ENCODE assay signal across 25 mouse cellular contexts in the genomic region with DNA sequence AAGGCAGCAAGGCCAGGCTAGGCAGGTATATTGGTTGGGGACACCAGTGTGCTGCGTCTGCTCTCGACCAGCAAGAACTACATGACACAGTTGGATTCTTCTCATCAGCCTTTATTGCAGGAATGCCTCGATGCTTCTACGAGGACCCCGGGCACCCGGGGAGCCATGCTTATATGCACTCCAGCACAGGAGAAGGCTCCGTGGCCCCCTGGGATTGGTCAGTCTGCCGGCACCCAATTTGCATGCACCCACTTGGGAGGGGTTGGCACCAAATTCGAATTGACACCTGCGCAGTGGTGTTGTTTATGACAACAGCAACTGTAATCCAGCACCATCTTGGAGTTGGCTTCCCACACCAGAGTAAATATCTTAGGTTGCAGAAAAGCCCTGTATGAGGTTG. TPM values are rescaled to one million over a fixed set of nuclear protein-coding genes. Genes with fewer than 3 reads are reported as not detected.
"Had no signal": no experiment of that assay in that cellular context is flagged by ENCODE, and none has a peak within 500 bp of the region (broad histone marks: within the 10 kb centered on the region; RNA-seq: fewer than 3 reads in every experiment).

No protein-coding gene starts in this region.

- H3K4me1 ChIP-seq: midbrain, embryonic 13.5 days; neural tube, embryonic 13.5 days; neural tube, embryonic 15.5 days had no signal

- H3K27me3 ChIP-seq: midbrain, embryonic 13.5 days; neural tube, embryonic 13.5 days; neural tube, embryonic 15.5 days had no signal

- H3K27ac ChIP-seq: liver, embryonic 14.5 days; midbrain, embryonic 13.5 days; neural tube, embryonic 13.5 days; neural tube, embryonic 15.5 days had no signal

- H3K9ac ChIP-seq: liver, embryonic 14.5 days; midbrain, embryonic 13.5 days; neural tube, embryonic 13.5 days; neural tube, embryonic 15.5 days had no signal

- H3K4me3 ChIP-seq: midbrain, embryonic 13.5 days; myocyte; neural tube, embryonic 13.5 days; neural tube, embryonic 15.5 days had no signal

- H3K36me3 ChIP-seq: midbrain, embryonic 13.5 days; neural tube, embryonic 13.5 days; neural tube, embryonic 15.5 days had no signal

- H3K4me2 ChIP-seq: midbrain, embryonic 11.5 days; midbrain, embryonic 13.5 days; neural tube, embryonic 13.5 days; neural tube, embryonic 15.5 days had no signal

- DNase-seq: lung, adult 2 months; lung, postnatal 10 days; lung, postnatal 4 days; retina, postnatal 1 day; right cerebral cortex, adult 18-20 months; right cerebral cortex, postnatal 25 days; right cerebral cortex, postnatal 4 days; spleen, adult 18-20 months; thymus, adult 18-20 months; thymus, postnatal 14 days; thymus, postnatal 36 days had no signal

- ATAC-seq: midbrain, embryonic 13.5 days; midbrain, embryonic 16.5 days had no signal

RNA-seq across cellular contexts. Expression of a gene that starts 28.1 kb away (rescaled TPM):
- polyA plus RNA-seq: liver, embryonic 14.5 days; liver, embryonic 16.5 days; lung, adult 2 months; lung, embryonic 16.5 days; midbrain, embryonic 11.5 days; midbrain, embryonic 13.5 days; midbrain, embryonic 16.5 days; myocyte; neural tube, embryonic 11.5 days; neural tube, embryonic 13.5 days; neural tube, embryonic 15.5 days; small intestine, adult 2 months; stomach, embryonic 14.5 days; stomach, embryonic 16.5 days; thymus, postnatal 0 days had no signal
